Mouse (Mus musculus) megakaryocyte, embryonic 14.5 days (primary cell): ENCODE measurements around the gene Galnt6.

Source experiments
- FLI1 ChIP-seq: IDR thresholded peaks from 2 replicates; pipeline ENCODE4 v1.6.1; 2012; ENCODE audit warnings: low read length, inconsistent platforms, mixed read lengths
- GATA1 ChIP-seq: IDR thresholded peaks from 3 replicates; pipeline ENCODE4 v1.6.1; 2012; ENCODE audit warnings: mixed read lengths, low read length, inconsistent platforms, borderline replicate concordance

DNA sequence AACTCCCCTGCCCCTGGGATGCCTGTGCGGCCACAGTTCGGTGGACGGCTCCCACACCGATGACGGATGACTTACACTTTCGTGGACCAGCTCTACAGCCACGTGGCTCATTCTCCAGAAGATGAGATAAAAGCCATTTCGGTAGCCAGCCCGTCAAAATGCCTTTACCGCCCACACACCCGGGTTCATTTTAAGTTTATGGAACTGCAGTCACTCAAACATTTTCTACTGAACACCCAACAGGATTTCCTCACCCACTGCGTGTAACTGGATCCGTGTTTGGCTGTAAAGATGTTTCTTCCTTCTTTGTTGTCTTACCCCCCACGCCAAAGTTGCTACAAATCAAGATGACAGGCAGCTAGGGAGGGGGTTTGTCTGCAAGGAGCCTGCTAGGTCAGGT is 5.7 kb downstream of the Galnt6 start:
- TF ChIP-seq GATA1, result no peak
- no peak for TF ChIP-seq FLI1
